Mouse (Mus musculus) stomach, postnatal 0 days (tissue): Measurements from ENCODE around the gene Trim11.

Experiments
- CTCF ChIP-seq: IDR thresholded peaks from 2 replicates; pipeline ENCODE4 v1.5.1; 2016; ENCODE audit warnings: antibody characterized with exemption, low read depth, mild to moderate bottlenecking, moderate library complexity
- EP300 ChIP-seq: optimal IDR thresholded peaks from 2 replicates; pipeline ENCODE3; 2016; ENCODE audit warnings: antibody characterized with exemption

DNA sequence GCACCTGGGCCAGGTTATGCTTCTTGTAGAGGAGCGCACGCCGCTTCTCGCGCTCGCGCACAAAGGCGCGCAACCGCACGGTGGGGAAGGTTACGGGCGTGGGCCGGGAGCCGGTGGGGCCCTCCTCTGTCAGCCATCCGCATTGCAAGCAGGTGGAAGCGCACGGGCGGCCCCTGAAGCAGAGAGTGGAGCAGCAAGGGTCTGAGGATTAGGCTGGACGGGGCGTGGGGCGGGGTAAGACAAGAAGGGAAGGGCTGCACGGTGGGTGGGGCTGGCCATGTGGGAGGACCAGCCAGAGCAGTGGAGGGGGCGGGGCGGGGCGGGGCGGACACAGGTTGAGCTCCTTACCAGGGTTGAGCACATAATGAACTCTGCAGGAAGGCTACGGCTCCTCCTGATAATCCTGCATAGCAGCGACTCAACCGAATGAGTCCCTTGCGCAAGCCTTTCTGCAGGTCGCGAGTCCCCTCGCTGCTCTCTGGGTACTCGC is 16.5 kb downstream of the Trim11 start:
- TF ChIP-seq CTCF (peak; percentile 46), EP300 (no peak)
